Mouse (Mus musculus) urinary bladder, postnatal 4 days (tissue): ENCODE results near the gene Prss12.

ENCODE experiments used
- DNase-seq, 2 experiments: peaks; one replicate each; pipeline ENCODE4 v3.0.0; 2021 to 2022; ENCODE audit warnings: low spot score in 2 of 2

The Prss12 gene

GRCm38 (mm10) chr3:123446708-123447537, at the start of gene Prss12:
Gene Prss12 (plus strand): TSS chr3:123446913.
- peak; percentile 21 to 62 for DNase-seq

- no peak for DNase-seq
Measured at GRCm38 (mm10) chr3:123397562-123398481, 48.9 kb upstream of the Prss12 start.

GRCm38 (mm10) chr3:123404945-123405344, 41.8 kb upstream of the Prss12 start:
- no peak for DNase-seq

- DNase-seq, result no peak
Measured at GRCm38 (mm10) chr3:123411821-123412578, 34.7 kb upstream of the Prss12 start.

GRCm38 (mm10) chr3:123413173-123413572, 33.5 kb upstream of the Prss12 start:
- DNase-seq, result no peak

GRCm38 (mm10) chr3:123425647-123426046, 21.1 kb upstream of the Prss12 start:
- DNase-seq, result no peak

GRCm38 (mm10) chr3:123428005-123428404, 18.7 kb upstream of the Prss12 start:
- DNase-seq, result no peak

GRCm38 (mm10) chr3:123429597-123430458, 16.9 kb upstream of the Prss12 start:
- no peak for DNase-seq

- no peak for DNase-seq
Measured at GRCm38 (mm10) chr3:123431951-123432674, 14.6 kb upstream of the Prss12 start.

- DNase-seq, result no peak
Measured at GRCm38 (mm10) chr3:123433362-123433761, 13.4 kb upstream of the Prss12 start.

- DNase-seq, result no peak
Measured at GRCm38 (mm10) chr3:123437608-123438007, 9.1 kb upstream of the Prss12 start.

GRCm38 (mm10) chr3:123440490-123440889, 6.2 kb upstream of the Prss12 start:
- DNase-seq, result no peak

GRCm38 (mm10) chr3:123444466-123444865, 2.2 kb upstream of the Prss12 start:
- no peak for DNase-seq

- DNase-seq, result no peak
Measured at GRCm38 (mm10) chr3:123447538-123448059, 886 bp downstream of the Prss12 start.

GRCm38 (mm10) chr3:123448096-123448495, 1.4 kb downstream of the Prss12 start:
- DNase-seq, result no peak

- no peak for DNase-seq
Measured at GRCm38 (mm10) chr3:123450107-123450506, 3.4 kb downstream of the Prss12 start.

GRCm38 (mm10) chr3:123452904-123453303, 6.2 kb downstream of the Prss12 start:
- DNase-seq, result no peak

GRCm38 (mm10) chr3:123459492-123459891, 12.8 kb downstream of the Prss12 start:
- DNase-seq, result no peak

GRCm38 (mm10) chr3:123460436-123460835, 13.7 kb downstream of the Prss12 start:
- no peak for DNase-seq

- no peak for DNase-seq
Measured at GRCm38 (mm10) chr3:123462264-123462663, 15.6 kb downstream of the Prss12 start.
